Mouse (Mus musculus): Measurements from ENCODE around the gene Asna1. TPM values are rescaled to one million over a fixed set of nuclear protein-coding genes. Genes with fewer than 3 reads are reported as not detected.

The Asna1 gene
- total RNA-seq, 1 experiment = 237 TPM

GRCm38 (mm10) chr8:85027922-85028321 lies 2.8 kb upstream of the Asna1 start:
- TF ChIP-seq MAFK (IDR thresholded peaks at IDR 0.05; ENCODE audit: insufficient read depth, low read depth, low read length) (no peak), ZC3H11A (IDR thresholded peaks at IDR 0.05; ENCODE audit: borderline replicate concordance, low read depth, low read length) (no peak), HCFC1 (IDR thresholded peaks at IDR 0.05; ENCODE audit: borderline replicate concordance, insufficient read depth, low read length) (no peak), CHD2 (IDR thresholded peaks at IDR 0.05; ENCODE audit: low read depth, low read length) (no peak), ZNF384 (IDR thresholded peaks at IDR 0.05; ENCODE audit: low read depth, low read length) (no peak)
- Histone ChIP-seq H3K4me1 (ENCODE audit: control insufficient read depth in 2 of 2, insufficient read depth in 2 of 2, low read length in 2 of 2, poor library complexity in 1 of 2) (peaks cover 3 to 13% of the 10 kb centered on the region in 2 experiments), H3K27ac (ENCODE audit: insufficient read depth, low read depth, low read length, poor library complexity, severe bottlenecking) (no peak overlapping the region), H3K9me3 (ENCODE audit: control insufficient read depth, insufficient read depth, low read depth, low read length) (no peaks in the 10 kb centered on the region), H3K4me3 (ENCODE audit: insufficient read depth in 1 of 2, low read depth in 1 of 2, low read length in 2 of 2, poor library complexity in 1 of 2, severe bottlenecking in 1 of 2) (peak overlapping the region; percentile 88 to 97), H3K9ac (ENCODE audit: insufficient read depth, low read depth, low read length, poor library complexity, severe bottlenecking) (no peak overlapping the region; the same call in 1 of the 2 replicates), H3K36me3 (ENCODE audit: control insufficient read depth, insufficient read depth, low read length, poor library complexity, severe bottlenecking) (peaks cover 37% of the 10 kb centered on the region)
- in situ Hi-C loops (cut with MboI; ENCODE audit: low sequenced_read_pairs in 2 of 2, unreplicated experiment in 2 of 2) = no loop called here
- no peak for DNase-seq (ENCODE audit: low read depth, low spot score)

GRCm38 (mm10) chr8:85027516-85027855 lies 2.4 kb upstream of the Asna1 start:
- in situ Hi-C loops (cut with MboI; ENCODE audit: low sequenced_read_pairs in 2 of 2, unreplicated experiment in 2 of 2) = no loop called here
- peaks cover 36% of the 10 kb centered on the region for H3K36me3 ChIP-seq (ENCODE audit: control insufficient read depth, insufficient read depth, low read length, poor library complexity, severe bottlenecking)
- peak overlapping the region; percentile 96 for H3K9ac ChIP-seq (ENCODE audit: insufficient read depth, low read depth, low read length, poor library complexity, severe bottlenecking)
- no peaks in the 10 kb centered on the region for H3K9me3 ChIP-seq (ENCODE audit: control insufficient read depth, insufficient read depth, low read depth, low read length)
- H3K27ac ChIP-seq (ENCODE audit: insufficient read depth, low read depth, low read length, poor library complexity, severe bottlenecking) = peak overlapping the region; percentile 83; the same call in 1 of the 2 replicates
- peaks cover 3 to 12% of the 10 kb centered on the region in 2 experiments for H3K4me1 ChIP-seq (ENCODE audit: control insufficient read depth in 2 of 2, insufficient read depth in 2 of 2, low read length in 2 of 2, poor library complexity in 1 of 2)
- DNase-seq (ENCODE audit: low read depth, low spot score) = no peak
- TF ChIP-seq MAFK (IDR thresholded peaks at IDR 0.05; ENCODE audit: insufficient read depth, low read depth, low read length) = no peak
- no peak for TF ChIP-seq CHD2 (IDR thresholded peaks at IDR 0.05; ENCODE audit: low read depth, low read length)
- no peak for TF ChIP-seq ZC3H11A (IDR thresholded peaks at IDR 0.05; ENCODE audit: borderline replicate concordance, low read depth, low read length)
- TF ChIP-seq ZNF384 (IDR thresholded peaks at IDR 0.05; ENCODE audit: low read depth, low read length) = no peak
- TF ChIP-seq HCFC1 (IDR thresholded peaks at IDR 0.05; ENCODE audit: borderline replicate concordance, insufficient read depth, low read length) = no peak
- peak overlapping the region; percentile 88 to 97 for H3K4me3 ChIP-seq (ENCODE audit: insufficient read depth in 1 of 2, low read depth in 1 of 2, low read length in 2 of 2, poor library complexity in 1 of 2, severe bottlenecking in 1 of 2)

GRCm38 (mm10) chr8:85026670-85027515 lies 1.8 kb upstream of the Asna1 start, which contains the start of gene Trir:
Gene Trir (plus strand): TSS chr8:85026823.
- TF ChIP-seq HCFC1 (IDR thresholded peaks at IDR 0.05; ENCODE audit: borderline replicate concordance, insufficient read depth, low read length) = peak; percentile 73; the same call in 1 of the 2 replicates
- TF ChIP-seq CHD2 (IDR thresholded peaks at IDR 0.05; ENCODE audit: low read depth, low read length) = no peak
- H3K4me3 ChIP-seq (ENCODE audit: insufficient read depth in 1 of 2, low read depth in 1 of 2, low read length in 2 of 2, poor library complexity in 1 of 2, severe bottlenecking in 1 of 2) = peak within 1 kb of the TSS; percentile 88 to 97
- peak within 1 kb of the TSS; percentile 83 for H3K27ac ChIP-seq (ENCODE audit: insufficient read depth, low read depth, low read length, poor library complexity, severe bottlenecking)
- H3K9me3 ChIP-seq (ENCODE audit: control insufficient read depth, insufficient read depth, low read depth, low read length) = no peaks in the 10 kb centered on the region
- H3K4me1 ChIP-seq (ENCODE audit: control insufficient read depth in 2 of 2, insufficient read depth in 2 of 2, low read length in 2 of 2, poor library complexity in 1 of 2) = peaks cover 3 to 12% of the 10 kb centered on the region in 2 experiments
- in situ Hi-C loops (cut with MboI; ENCODE audit: low sequenced_read_pairs in 2 of 2, unreplicated experiment in 2 of 2) = no loop called here
- H3K9ac ChIP-seq (ENCODE audit: insufficient read depth, low read depth, low read length, poor library complexity, severe bottlenecking) = peak within 1 kb of the TSS; percentile 96
- peak; percentile 98 for DNase-seq (ENCODE audit: low read depth, low spot score)
- H3K36me3 ChIP-seq (ENCODE audit: control insufficient read depth, insufficient read depth, low read length, poor library complexity, severe bottlenecking) = peaks cover 42% of the 10 kb centered on the region

- Histone ChIP-seq H3K9me3 (ENCODE audit: control insufficient read depth, insufficient read depth, low read depth, low read length) (no peaks in the 10 kb centered on the region), H3K36me3 (ENCODE audit: control insufficient read depth, insufficient read depth, low read length, poor library complexity, severe bottlenecking) (peaks cover 37% of the 10 kb centered on the region), H3K4me3 (ENCODE audit: insufficient read depth in 1 of 2, low read depth in 1 of 2, low read length in 2 of 2, poor library complexity in 1 of 2, severe bottlenecking in 1 of 2) (peak overlapping the region; percentile 71 to 85; a peak in 1 of 4 replicates), H3K27ac (ENCODE audit: insufficient read depth, low read depth, low read length, poor library complexity, severe bottlenecking) (no peak overlapping the region), H3K9ac (ENCODE audit: insufficient read depth, low read depth, low read length, poor library complexity, severe bottlenecking) (no peak overlapping the region; the same call in 1 of the 2 replicates), H3K4me1 (ENCODE audit: control insufficient read depth in 2 of 2, insufficient read depth in 2 of 2, low read length in 2 of 2, poor library complexity in 1 of 2) (peaks cover 3 to 11% of the 10 kb centered on the region in 2 experiments; a peak in 3 of 4 replicates)
- TF ChIP-seq HCFC1 (IDR thresholded peaks at IDR 0.05; ENCODE audit: borderline replicate concordance, insufficient read depth, low read length) = no peak
- no peak for TF ChIP-seq ZNF384 (IDR thresholded peaks at IDR 0.05; ENCODE audit: low read depth, low read length)
- TF ChIP-seq MAFK (IDR thresholded peaks at IDR 0.05; ENCODE audit: insufficient read depth, low read depth, low read length) = no peak
- TF ChIP-seq ZC3H11A (IDR thresholded peaks at IDR 0.05; ENCODE audit: borderline replicate concordance, low read depth, low read length) = no peak
- TF ChIP-seq CHD2 (IDR thresholded peaks at IDR 0.05; ENCODE audit: low read depth, low read length) = no peak
- in situ Hi-C loops (cut with MboI; ENCODE audit: low sequenced_read_pairs in 2 of 2, unreplicated experiment in 2 of 2) = no loop called here
- DNase-seq (ENCODE audit: low read depth, low spot score) = no peak
Measured at GRCm38 (mm10) chr8:85023846-85024245, 1.2 kb downstream of the Asna1 start.
